Mouse (Mus musculus): ENCODE measurements around the gene March1. TPM values are rescaled to one million over a fixed set of nuclear protein-coding genes. Genes with fewer than 3 reads are reported as not detected.

The March1 gene
- 96.8 to 166 TPM (median 161 TPM) in 3 replicates for total RNA-seq (2017)

DNA sequence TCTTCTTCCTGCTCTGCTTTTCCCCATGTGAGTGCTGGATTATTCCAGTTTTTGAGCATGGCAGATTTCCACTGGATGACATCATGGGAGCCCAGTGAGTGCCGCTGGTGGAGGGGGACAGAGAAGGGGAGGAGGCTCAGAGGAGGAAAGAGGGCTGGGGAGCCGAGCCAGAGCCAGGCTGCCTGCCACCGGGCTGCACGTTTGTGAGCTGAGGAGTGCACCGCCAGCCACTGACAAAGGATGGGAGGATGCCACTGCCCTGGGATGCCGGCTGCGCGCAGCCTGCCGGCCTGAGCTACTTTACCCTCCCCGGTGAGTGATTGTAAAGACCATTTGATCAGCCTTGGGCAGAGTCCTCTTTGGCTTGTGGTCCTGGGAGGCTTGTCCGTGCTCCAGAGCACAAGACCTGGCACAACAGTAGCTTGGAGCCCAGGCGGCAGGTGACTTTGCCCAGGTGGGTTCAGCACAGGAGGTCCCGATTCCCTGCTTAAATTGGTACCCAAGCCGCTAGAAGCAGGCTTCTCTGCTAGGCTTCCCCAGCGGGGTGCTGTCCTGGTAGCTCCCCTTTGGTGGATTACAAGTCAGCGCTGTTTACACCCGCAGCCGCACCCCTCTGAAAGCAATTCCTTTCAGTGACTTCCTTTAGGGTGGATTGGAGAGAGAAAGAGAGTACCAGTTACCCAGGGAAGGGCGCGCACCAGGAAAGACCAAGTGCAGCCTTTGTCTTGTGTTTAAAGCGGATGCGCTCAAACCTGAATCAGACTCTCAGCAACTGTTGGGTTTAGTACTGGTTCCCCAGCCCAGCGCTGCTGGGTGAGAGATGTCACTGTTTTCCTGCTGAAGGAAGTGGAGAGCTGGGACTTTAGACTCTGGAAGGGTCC, at the start of gene March1:
TSS of gene March1 (plus strand) at position 30 of the 881 bp plus-strand sequence.
- no peak for ATAC-seq (replicated peaks; ENCODE audit: insufficient number of reproducible peaks, low FRiP score, low TSS enrichment, poor library complexity, severe bottlenecking)

DNA sequence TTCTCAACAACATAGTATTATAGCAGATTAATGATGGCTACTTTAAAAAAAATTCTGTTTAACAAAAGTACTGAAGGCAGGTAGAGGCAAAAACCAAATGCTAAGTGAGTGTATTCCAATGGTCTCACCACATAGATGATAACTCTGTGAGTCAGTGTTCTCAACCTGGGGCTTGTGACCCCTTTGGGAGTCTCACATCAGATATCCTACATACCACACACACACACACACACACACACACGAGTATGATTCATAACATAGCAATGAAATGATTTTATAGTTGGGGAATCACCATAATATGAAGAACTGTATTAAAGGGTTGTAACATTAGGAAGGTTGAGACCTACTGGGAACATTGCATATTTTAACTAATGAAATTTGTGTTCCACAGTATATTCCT, 30.8 kb upstream of the March1 start:
- no peak for ATAC-seq (replicated peaks; ENCODE audit: insufficient number of reproducible peaks, low FRiP score, low TSS enrichment, poor library complexity, severe bottlenecking)

- ATAC-seq (replicated peaks; ENCODE audit: insufficient number of reproducible peaks, low FRiP score, low TSS enrichment, poor library complexity, severe bottlenecking): no peak
Measured at GRCm38 (mm10) chr8:65603241-65603640, 14.5 kb upstream of the March1 start.

DNA sequence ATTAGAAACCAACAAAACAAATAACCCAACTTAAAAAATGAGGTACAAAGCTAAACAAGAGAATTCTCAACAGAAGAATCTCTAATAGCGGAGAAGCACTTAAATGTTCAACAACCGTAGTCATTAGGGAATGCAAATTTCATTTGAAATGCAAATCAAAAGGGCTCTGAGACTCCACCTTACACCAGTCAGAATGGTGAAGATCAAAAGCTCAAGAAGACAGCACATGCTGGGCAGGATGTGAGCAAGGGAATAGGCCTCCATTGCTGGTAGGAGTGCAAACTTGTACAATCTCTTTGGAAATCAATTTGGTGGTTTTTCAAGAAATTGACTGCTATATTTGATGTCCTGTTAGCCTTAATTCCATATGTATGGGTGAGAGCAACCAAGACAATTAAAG, 8.2 kb upstream of the March1 start:
- ATAC-seq (replicated peaks; ENCODE audit: insufficient number of reproducible peaks, low FRiP score, low TSS enrichment, poor library complexity, severe bottlenecking): no peak

GRCm38 (mm10) chr8:65618966-65619365, 1.3 kb downstream of the March1 start:
- no peak for ATAC-seq (replicated peaks; ENCODE audit: insufficient number of reproducible peaks, low FRiP score, low TSS enrichment, poor library complexity, severe bottlenecking)

DNA sequence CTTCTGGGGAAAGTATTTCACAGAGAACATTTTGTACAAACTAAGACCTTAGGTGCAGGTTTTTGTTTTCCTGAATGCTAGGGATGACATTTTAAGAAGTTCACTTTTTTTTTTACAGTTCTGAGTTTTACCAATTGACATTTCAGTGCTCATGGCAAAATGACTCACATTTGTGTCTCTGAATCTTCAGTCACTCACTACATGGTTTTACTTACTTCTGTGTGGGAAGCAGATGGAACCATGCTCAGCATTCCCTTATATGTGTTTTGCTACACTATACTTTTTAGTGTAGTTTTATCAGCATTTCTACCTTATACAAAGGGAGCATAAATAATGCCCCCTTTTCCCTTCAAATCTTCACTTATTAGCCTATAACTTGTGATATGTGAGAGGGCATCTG, 27.2 kb downstream of the March1 start:
- no peak for ATAC-seq (replicated peaks; ENCODE audit: insufficient number of reproducible peaks, low FRiP score, low TSS enrichment, poor library complexity, severe bottlenecking)

DNA sequence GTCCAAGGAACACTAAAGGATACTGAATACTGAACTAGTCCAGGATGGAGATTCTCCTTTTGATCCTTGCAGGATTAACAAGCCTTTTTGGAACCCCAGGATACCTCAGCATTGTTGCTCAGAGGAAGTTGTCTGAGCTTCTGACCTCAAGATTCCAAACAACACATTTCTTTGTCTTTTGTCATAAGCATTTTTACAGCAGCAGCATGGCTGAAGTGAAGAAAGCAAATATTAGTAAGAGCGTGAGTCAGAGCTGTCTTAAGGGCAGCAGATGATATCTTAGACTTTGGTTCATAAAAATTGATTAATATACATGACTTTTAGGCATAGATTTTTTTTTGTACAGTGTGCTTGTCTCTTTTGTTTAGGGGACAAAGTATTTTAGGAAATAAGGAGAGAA, 27.8 kb downstream of the March1 start:
- ATAC-seq (replicated peaks; ENCODE audit: insufficient number of reproducible peaks, low FRiP score, low TSS enrichment, poor library complexity, severe bottlenecking): no peak

DNA sequence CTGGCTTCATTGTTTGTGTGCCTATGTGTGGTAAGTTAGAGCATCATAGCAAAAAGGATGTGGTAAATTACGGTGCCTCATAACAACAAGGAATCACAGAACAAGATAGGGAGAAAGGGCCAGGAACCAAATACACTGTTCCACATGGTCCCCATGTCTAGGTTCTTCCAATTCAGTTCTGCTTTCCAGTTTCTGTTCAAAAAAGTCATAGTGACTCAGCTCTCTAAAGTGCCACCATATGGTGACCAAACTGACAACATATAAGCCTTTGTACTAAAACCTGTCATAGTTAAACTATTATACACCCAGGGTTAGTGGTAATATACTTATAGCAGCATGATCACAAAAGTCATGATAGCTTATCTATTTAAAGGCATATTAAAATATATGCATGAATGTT, 28.2 kb downstream of the March1 start:
- no peak for ATAC-seq (replicated peaks; ENCODE audit: insufficient number of reproducible peaks, low FRiP score, low TSS enrichment, poor library complexity, severe bottlenecking)

DNA sequence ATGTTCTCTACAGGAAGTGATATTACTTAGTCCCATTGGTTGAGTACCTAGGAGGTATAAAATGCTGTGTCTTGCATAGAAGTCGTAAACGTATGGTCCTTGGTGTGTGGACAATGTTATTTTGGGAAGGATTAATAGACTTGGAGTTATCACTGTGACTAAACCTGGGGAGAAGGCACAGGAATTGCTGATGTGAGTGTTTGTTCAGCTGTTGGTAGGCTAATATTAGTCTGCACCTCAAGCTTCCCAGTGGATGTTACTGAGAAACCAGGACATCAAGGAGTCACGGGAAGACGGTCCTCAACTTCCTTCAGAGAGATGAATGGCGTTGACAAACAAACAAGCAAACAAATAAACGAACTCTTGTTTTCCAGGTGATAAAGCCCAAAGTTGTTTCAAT, 38.2 kb downstream of the March1 start:
- no peak for ATAC-seq (replicated peaks; ENCODE audit: insufficient number of reproducible peaks, low FRiP score, low TSS enrichment, poor library complexity, severe bottlenecking)

GRCm38 (mm10) chr8:65661885-65662284, 44.2 kb downstream of the March1 start:
- ATAC-seq (replicated peaks; ENCODE audit: insufficient number of reproducible peaks, low FRiP score, low TSS enrichment, poor library complexity, severe bottlenecking): no peak

GRCm38 (mm10) chr8:65665786-65666185, 48.1 kb downstream of the March1 start:
- ATAC-seq (replicated peaks; ENCODE audit: insufficient number of reproducible peaks, low FRiP score, low TSS enrichment, poor library complexity, severe bottlenecking): no peak

DNA sequence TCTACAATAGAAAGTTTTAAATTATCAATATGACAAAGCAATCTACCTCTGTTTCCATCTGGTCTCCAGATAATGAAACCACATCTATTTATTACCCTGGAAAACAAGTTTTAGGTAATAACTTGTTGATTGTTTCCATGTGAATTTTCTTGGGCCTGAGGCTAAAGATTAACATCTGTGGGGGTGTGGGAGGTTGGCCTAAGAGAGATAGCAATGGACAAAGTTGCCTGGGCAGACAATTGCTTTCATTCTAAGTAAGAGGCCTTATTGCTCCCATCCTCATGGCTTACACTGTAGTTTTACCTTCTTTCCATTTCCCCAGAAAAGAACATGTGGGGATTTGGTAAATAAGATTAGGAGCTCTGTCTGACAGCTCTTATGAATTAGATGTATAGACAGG, 125.4 kb downstream of the March1 start:
- no peak for ATAC-seq (replicated peaks; ENCODE audit: insufficient number of reproducible peaks, low FRiP score, low TSS enrichment, poor library complexity, severe bottlenecking)

GRCm38 (mm10) chr8:65775815-65776214, 158.1 kb downstream of the March1 start:
- ATAC-seq (replicated peaks; ENCODE audit: insufficient number of reproducible peaks, low FRiP score, low TSS enrichment, poor library complexity, severe bottlenecking): no peak

GRCm38 (mm10) chr8:65781156-65781555, 163.5 kb downstream of the March1 start:
- no peak for ATAC-seq (replicated peaks; ENCODE audit: insufficient number of reproducible peaks, low FRiP score, low TSS enrichment, poor library complexity, severe bottlenecking)

GRCm38 (mm10) chr8:65812971-65813370, 195.3 kb downstream of the March1 start:
- ATAC-seq (replicated peaks; ENCODE audit: insufficient number of reproducible peaks, low FRiP score, low TSS enrichment, poor library complexity, severe bottlenecking): no peak

GRCm38 (mm10) chr8:65922294-65923019, 304.8 kb downstream of the March1 start:
- ATAC-seq (replicated peaks; ENCODE audit: insufficient number of reproducible peaks, low FRiP score, low TSS enrichment, poor library complexity, severe bottlenecking): no peak

GRCm38 (mm10) chr8:65956948-65957347, 339.2 kb downstream of the March1 start:
- ATAC-seq (replicated peaks; ENCODE audit: insufficient number of reproducible peaks, low FRiP score, low TSS enrichment, poor library complexity, severe bottlenecking): no peak

DNA sequence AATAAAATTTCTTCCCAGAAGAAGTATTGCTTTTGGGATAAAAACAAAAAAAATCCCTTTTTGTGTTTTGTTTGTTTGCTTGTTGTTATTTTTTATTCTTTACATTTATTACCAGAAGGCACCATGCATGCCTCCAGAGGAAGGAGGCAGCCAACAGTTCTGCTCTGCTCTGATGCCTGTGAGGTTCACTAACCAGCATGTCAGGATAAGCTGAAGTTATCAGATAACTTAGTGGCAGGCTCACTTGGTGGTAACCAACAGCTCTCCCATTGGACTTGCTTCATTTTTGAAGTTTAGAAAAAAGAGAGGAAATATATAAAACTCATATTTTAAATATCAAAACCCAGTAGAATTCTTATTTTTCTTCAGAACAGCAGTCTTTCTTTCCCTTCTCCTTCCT, 339.8 kb downstream of the March1 start:
- ATAC-seq (replicated peaks; ENCODE audit: insufficient number of reproducible peaks, low FRiP score, low TSS enrichment, poor library complexity, severe bottlenecking): no peak

DNA sequence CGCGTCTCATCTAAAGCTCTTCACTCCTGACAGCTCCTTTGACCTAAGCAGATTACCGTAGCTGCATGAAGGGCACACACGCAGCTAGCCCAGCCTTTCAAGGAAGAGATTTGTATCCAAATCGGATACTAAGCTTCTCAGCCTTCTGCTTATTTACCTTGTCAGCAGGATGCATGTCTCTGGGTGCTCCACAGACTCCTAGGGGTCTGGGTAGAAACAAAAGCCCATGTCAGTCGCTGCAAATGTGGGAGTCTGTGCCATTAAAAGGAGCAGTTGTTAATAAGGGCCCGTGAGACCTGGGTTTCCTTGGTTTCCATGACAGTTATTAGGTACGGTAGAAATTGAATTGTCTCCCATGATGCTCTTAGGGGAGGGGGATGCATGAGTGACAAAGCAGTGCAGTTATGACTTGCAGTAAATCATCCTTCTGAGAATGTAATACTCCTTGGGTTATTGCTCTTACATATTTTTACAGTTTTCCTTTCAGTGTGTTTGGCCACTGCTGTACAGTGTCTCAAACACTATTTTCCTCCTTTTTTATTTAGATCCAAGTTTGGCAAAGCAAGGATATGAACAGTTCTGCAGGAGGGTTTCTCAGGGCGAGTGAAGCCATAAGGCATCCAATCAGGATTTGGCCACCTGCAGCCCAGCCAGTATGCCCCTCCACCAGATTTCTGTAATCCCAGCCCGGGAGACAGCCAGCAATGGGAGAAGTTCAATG, 349.0 kb downstream of the March1 start:
- no peak for ATAC-seq (replicated peaks; ENCODE audit: insufficient number of reproducible peaks, low FRiP score, low TSS enrichment, poor library complexity, severe bottlenecking)

All from monocyte, adult 5-6 weeks (primary cell).